Mouse (Mus musculus) embryonic fibroblast, embryonic 13.5 days (primary cell): ENCODE results near the gene Olfr1057.

Experiments
- CTCF ChIP-seq: IDR thresholded peaks from 2 replicates; pipeline ENCODE4 v1.5.1; 2011; ENCODE audit warnings: mild to moderate bottlenecking, control low read depth, low read length, moderate library complexity, borderline replicate concordance; ENCODE audit not compliant: insufficient read depth
- POLR2A ChIP-seq: IDR thresholded peaks from 2 replicates; pipeline ENCODE4 v1.6.1; 2011; ENCODE audit warnings: low read depth, mild to moderate bottlenecking, control low read depth, low read length, moderate library complexity

- no peak for TF ChIP-seq CTCF
- TF ChIP-seq POLR2A = no peak
These were observed 15.8 kb downstream of the Olfr1057 start, which contains the start of gene Olfr1056 for GRCm38 (mm10) chr2:86362369-86362768.
